Mouse (Mus musculus) C2C12 (cell line): ENCODE data around the gene Cfl2. TPM values are rescaled to one million over a fixed set of nuclear protein-coding genes. Genes with fewer than 3 reads are reported as not detected.

ENCODE experiments used
- H3K27me3 ChIP-seq: one replicate; pipeline ENCODE4 v1.6.1; 2011; ENCODE audit not compliant: control insufficient read depth, insufficient read depth, insufficient read length
- H3K36me3 ChIP-seq: one replicate; pipeline ENCODE4 v1.6.1; 2011; ENCODE audit not compliant: control insufficient read depth, insufficient read depth
- H3K4me3 ChIP-seq: one replicate; pipeline ENCODE4 v1.5.1; 2011; ENCODE audit warnings: mild to moderate bottlenecking, control low read depth; ENCODE audit not compliant: poor library complexity, insufficient read depth, severe bottlenecking
- H3K79me2 ChIP-seq: one replicate; pipeline ENCODE4 v1.6.1; 2011; ENCODE audit not compliant: control insufficient read depth, insufficient read depth
- H3K79me3 ChIP-seq: one replicate; pipeline ENCODE4 v1.6.1; 2011; ENCODE audit warnings: low read depth, control low read depth
- H3ac ChIP-seq: one replicate; pipeline ENCODE3; 2011; ENCODE audit warnings: low read depth; ENCODE audit not compliant: control insufficient read depth, insufficient read length
- CEBPB ChIP-seq: IDR thresholded peaks from one replicate; pipeline ENCODE4 v1.6.1; 2011; ENCODE audit warnings: low read depth, mild to moderate bottlenecking, control low read depth, moderate library complexity
- CTCF ChIP-seq: IDR thresholded peaks from one replicate; pipeline ENCODE4 v1.5.1; 2011; ENCODE audit not compliant: control insufficient read depth, insufficient read depth, insufficient read length
- FOSL1 ChIP-seq: IDR thresholded peaks from one replicate; pipeline ENCODE4 v1.8.0; 2011; ENCODE audit warnings: mild to moderate bottlenecking, low read length; ENCODE audit not compliant: poor library complexity, insufficient read depth, severe bottlenecking
- MAX ChIP-seq: IDR thresholded peaks from one replicate; pipeline ENCODE4 v1.6.1; 2011; ENCODE audit warnings: mild to moderate bottlenecking, control low read depth
- MYOD1 ChIP-seq: IDR thresholded peaks from one replicate; pipeline ENCODE4 v1.6.1; 2011; ENCODE audit warnings: low read depth; ENCODE audit not compliant: control insufficient read depth, insufficient read length
- MYOG ChIP-seq: IDR thresholded peaks from one replicate; pipeline ENCODE4 v1.6.1; 2011; ENCODE audit not compliant: control insufficient read depth, insufficient read length; ENCODE audit errors: extremely low read depth
- USF1 ChIP-seq: IDR thresholded peaks from one replicate; pipeline ENCODE4 v1.6.1; 2011; ENCODE audit warnings: low read depth, mild to moderate bottlenecking, control low read depth, moderate library complexity
- polyA plus RNA-seq: library from polyadenylated mRNA; unstranded; fragments of >200 nt; fragmentation: generic; extraction: Trizol; gene quantifications from one replicate; pipeline ENCODE4 v1.2.1, GENCODE M21; 2012; ENCODE audit warnings: missing spikeins

The Cfl2 gene
- polyA plus RNA-seq, 1 experiment = 56.5 TPM

DNA sequence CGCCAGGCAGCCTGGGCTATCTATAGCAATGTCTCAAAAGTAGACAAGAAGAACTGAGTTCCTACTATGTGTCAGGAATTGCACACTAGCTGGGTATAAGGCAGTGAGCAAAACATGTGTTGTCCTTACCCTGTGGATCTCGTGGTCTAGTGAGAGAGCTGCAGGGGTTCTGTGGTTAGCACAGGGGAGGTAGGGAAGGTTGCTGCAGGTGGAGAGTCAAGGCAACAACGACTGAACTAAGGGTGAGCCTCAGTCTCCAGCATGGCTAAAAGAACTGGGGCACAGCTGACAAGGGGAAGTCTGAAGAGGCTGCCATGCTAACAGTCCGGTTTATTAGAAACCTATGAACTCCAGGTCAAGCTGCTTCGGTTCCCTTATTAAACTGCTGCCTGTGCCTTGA is 16.5 kb upstream of the Cfl2 start:
- H3ac ChIP-seq = no peak overlapping the region
- no peaks in the 10 kb centered on the region for H3K36me3 ChIP-seq
- no peaks in the 10 kb centered on the region for H3K79me3 ChIP-seq
- no peak overlapping the region for H3K4me3 ChIP-seq
- no peaks in the 10 kb centered on the region for H3K79me2 ChIP-seq
- no peaks in the 10 kb centered on the region for H3K27me3 ChIP-seq
- TF ChIP-seq MYOG = no peak
- no peak for TF ChIP-seq MYOD1
- no peak for TF ChIP-seq CTCF
- TF ChIP-seq CEBPB = no peak
- no peak for TF ChIP-seq USF1
- no peak for TF ChIP-seq FOSL1
- no peak for TF ChIP-seq MAX

DNA sequence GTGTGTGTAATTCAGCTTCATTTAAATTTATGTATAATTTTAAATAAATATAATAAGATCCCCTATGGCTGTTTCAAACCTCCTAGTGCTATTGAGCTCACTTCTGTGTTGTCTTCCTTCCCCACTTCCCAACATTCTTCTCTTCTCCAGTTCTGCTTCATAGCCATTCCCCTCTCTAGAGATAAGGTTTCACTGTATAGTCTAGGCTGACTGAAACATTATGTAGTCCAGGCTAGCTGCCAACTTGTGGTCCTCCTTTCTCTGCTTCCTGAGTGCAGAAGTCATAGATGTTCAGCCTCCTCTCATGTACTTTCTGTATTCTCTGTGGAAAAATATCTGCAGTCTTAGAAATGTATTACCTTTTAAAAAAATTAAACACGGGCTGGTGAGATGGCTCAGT is 15.2 kb upstream of the Cfl2 start:
- H3K36me3 ChIP-seq = no peaks in the 10 kb centered on the region
- H3K79me3 ChIP-seq = no peaks in the 10 kb centered on the region
- no peak overlapping the region for H3ac ChIP-seq
- no peak overlapping the region for H3K4me3 ChIP-seq
- no peaks in the 10 kb centered on the region for H3K79me2 ChIP-seq
- no peak for TF ChIP-seq CTCF
- H3K27me3 ChIP-seq = no peaks in the 10 kb centered on the region

- Histone ChIP-seq H3K4me3 (no peak overlapping the region), H3K27me3 (no peaks in the 10 kb centered on the region), H3K36me3 (no peaks in the 10 kb centered on the region), H3ac (no peak overlapping the region), H3K79me3 (no peaks in the 10 kb centered on the region), H3K79me2 (no peaks in the 10 kb centered on the region)
- TF ChIP-seq MYOD1 (no peak), CTCF (no peak), MYOG (no peak), CEBPB (no peak), MAX (no peak), USF1 (no peak), FOSL1 (no peak)
Measured at GRCm38 (mm10) chr12:54876879-54877278, 14.2 kb upstream of the Cfl2 start.

GRCm38 (mm10) chr12:54874711-54875110 is 12.0 kb upstream of the Cfl2 start:
- TF ChIP-seq CTCF (no peak), MAX (no peak), CEBPB (no peak), USF1 (peak; percentile 95), MYOD1 (peak; percentile 69), MYOG (no peak), FOSL1 (no peak)
- Histone ChIP-seq H3K27me3 (no peaks in the 10 kb centered on the region), H3K79me3 (no peaks in the 10 kb centered on the region), H3K36me3 (no peaks in the 10 kb centered on the region), H3K79me2 (no peaks in the 10 kb centered on the region), H3K4me3 (no peak overlapping the region), H3ac (no peak overlapping the region)

DNA sequence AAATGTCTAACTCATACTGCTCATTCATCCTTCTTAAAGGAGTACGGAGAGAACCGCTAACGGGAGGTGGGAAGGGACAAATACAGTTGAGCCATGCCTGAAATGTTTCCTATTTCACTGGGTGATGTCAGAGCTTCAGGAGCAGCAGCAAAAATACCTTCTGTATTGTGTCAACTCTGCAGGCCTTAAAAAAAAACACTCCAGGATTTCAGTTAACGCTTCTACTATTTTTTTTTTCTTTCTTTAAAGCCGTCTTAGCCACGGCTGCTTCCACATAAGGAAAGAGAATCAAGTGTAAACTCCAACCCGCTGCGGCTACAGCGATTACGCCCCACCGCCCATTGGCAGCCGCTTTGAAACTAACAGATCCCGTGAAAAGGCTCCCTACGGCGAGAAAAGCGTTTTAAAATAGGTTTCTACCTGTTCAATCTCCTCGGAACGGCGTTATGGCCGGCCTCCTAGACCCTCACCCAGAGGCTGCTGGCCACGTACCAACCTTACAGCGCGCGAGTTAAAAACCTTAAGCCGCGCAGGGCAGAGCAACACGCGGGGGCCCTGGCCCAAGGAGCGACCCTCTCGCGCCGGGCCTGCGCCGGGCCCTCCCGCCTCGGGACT is 579 bp downstream of the Cfl2 start:
- peak overlapping the region; percentile 92 for H3K4me3 ChIP-seq
- no peaks in the 10 kb centered on the region for H3K27me3 ChIP-seq
- no peak for TF ChIP-seq MAX
- no peak for TF ChIP-seq MYOD1
- TF ChIP-seq CTCF = no peak
- TF ChIP-seq MYOG = no peak
- no peak for TF ChIP-seq USF1
- no peak for TF ChIP-seq FOSL1
- TF ChIP-seq CEBPB = no peak
- peak overlapping the region; percentile 94 for H3ac ChIP-seq
- H3K36me3 ChIP-seq = peaks cover 37% of the 10 kb centered on the region
- H3K79me3 ChIP-seq = peaks cover 36% of the 10 kb centered on the region
- H3K79me2 ChIP-seq = peaks cover 51% of the 10 kb centered on the region

DNA sequence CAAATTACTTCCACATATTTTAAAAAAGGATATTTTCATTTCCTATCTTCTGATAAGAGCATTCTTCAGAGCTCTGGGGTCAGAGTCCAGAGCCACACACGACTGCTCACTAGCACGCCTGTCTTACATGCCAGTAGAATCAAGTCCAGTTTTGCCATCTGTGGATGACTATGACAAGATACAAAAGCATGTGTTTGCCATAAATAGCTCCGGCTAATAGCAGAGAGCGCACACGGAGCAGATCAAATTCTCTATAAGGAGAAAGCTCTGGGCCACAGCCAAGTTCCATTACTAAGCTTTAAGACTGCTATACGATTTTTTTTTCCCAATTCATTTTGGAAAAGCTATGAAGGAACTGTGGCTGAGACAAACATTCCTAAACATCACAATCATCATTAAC is 3.1 kb downstream of the Cfl2 start:
- Histone ChIP-seq H3ac (no peak overlapping the region), H3K36me3 (peaks cover 50% of the 10 kb centered on the region), H3K4me3 (no peak overlapping the region), H3K79me3 (peaks cover 36% of the 10 kb centered on the region), H3K79me2 (peaks cover 56% of the 10 kb centered on the region), H3K27me3 (no peaks in the 10 kb centered on the region)
- peak; percentile 29 for TF ChIP-seq MYOD1
- TF ChIP-seq CTCF = no peak
- TF ChIP-seq MAX = peak; percentile 86
